Mouse (Mus musculus) urinary bladder, postnatal 14 days (tissue): ENCODE data around the gene Map2k2.
"Not testable (repeated sequence)": the region's sequence is repeated elsewhere in the genome, so short reads cannot be mapped to it uniquely, and the experiment has no call there.

ENCODE experiments used
- DNase-seq: peaks from one replicate; pipeline ENCODE4 v3.0.0; 2021; ENCODE audit warnings: low spot score

The Map2k2 gene

GRCm38 (mm10) chr10:81143845-81144437, 38.2 kb downstream of the Map2k2 start:
- DNase-seq: no peak

DNA sequence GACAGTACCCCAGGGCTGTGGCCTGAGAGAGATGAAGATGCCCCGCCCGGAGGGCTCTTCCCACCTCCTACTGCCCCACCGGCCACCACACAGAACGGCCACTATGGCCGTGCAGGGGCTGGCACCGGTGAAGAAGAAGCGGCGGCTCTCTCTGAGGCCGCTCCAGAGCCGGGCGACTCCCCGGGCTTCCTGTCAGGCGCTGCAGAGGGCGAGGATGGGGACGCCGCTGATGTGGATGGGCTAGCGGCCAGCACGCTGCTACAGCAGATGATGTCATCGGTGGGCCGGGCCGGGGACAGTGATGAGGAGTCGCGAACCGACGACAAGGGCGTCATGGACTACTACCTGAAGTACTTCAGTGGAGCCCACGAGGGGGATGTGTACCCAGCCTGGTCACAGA, 39.0 kb downstream of the Map2k2 start:
- no peak for DNase-seq

DNA sequence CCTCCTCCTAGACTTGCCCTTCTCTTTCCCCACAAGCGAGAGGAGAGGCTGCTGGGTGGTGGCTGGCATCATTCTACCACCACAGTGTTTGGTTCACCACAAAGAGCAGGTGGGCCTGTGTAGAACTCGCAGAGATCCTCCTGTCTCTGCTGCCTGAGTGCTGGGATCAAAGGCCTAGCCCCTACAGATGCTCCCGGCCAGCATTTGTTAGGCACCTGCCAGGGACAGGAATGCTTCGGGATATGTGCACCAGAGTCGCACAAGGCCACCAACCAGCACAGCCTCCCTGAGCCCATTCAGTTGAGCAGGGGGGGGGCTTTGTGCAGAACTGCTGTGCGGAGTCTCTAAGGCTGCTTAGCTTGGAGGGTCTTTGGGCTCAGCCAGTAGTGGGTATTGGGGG, 39.6 kb downstream of the Map2k2 start:
- no peak for DNase-seq

GRCm38 (mm10) chr10:81145778-81146177, 40.1 kb downstream of the Map2k2 start:
- no peak for DNase-seq

- DNase-seq: no peak
Observed at GRCm38 (mm10) chr10:81146296-81146695, 40.6 kb downstream of the Map2k2 start.

GRCm38 (mm10) chr10:81151261-81151660, 45.5 kb downstream of the Map2k2 start:
- no peak for DNase-seq

DNA sequence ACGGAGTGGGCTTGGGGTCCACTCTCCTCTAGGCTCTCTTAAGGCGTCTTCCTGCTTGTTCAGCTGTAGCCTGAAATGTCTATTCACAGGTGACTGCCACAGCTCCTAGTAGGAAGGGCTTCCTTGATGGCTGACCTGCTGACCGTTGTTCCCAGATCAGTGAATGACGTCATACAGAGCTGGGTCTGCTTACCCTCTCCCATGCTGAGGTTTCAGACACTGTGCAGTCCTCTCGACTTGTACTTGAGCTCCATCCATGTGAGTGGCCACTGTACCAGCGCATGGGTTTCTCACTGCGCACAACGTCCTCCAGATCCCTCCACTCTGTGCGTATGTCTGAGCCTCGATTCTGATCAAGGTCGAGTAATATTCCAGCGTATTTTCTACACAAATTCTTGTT, 46.9 kb downstream of the Map2k2 start:
- DNase-seq: no peak

DNA sequence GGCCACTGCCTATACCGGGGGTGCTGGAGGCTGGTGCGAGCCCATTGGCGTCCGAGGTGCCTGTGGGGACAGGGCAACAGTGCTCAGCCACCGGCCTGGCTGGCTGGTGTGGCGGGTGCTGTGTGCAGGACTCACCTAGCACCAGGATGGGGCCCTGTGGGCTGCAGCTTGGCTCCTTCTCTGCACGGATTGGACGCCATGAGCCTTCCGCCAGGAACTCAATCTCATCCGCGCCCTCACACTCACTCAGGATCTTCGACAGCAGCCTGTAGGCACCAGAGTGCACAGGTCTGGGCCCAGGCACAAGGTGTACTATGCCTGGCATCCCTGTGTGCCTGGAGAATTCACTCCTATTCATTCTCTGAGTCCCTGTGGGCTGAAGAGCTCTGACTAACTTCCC, 48.6 kb downstream of the Map2k2 start:
- no peak for DNase-seq

DNA sequence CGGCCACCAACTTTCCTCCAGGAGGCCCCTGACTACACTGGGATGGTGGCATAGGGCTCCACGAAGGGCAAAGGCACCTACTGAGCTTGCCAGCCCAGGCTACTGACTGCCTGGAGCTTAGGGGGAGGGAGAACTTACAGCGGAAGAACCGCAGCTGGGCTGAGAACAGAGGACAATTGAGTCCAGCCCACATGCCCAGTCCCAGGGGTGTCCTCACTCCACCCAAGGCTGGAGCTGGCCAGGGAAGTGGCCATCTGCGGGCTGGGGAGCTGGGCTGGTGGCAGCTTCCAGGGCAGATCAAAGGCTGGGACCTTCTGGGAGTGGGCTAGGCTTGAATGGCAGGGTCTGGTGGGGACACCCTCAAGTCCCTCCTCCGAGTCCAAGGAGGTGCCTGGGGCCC, 49.0 kb downstream of the Map2k2 start:
- DNase-seq: no peak

DNA sequence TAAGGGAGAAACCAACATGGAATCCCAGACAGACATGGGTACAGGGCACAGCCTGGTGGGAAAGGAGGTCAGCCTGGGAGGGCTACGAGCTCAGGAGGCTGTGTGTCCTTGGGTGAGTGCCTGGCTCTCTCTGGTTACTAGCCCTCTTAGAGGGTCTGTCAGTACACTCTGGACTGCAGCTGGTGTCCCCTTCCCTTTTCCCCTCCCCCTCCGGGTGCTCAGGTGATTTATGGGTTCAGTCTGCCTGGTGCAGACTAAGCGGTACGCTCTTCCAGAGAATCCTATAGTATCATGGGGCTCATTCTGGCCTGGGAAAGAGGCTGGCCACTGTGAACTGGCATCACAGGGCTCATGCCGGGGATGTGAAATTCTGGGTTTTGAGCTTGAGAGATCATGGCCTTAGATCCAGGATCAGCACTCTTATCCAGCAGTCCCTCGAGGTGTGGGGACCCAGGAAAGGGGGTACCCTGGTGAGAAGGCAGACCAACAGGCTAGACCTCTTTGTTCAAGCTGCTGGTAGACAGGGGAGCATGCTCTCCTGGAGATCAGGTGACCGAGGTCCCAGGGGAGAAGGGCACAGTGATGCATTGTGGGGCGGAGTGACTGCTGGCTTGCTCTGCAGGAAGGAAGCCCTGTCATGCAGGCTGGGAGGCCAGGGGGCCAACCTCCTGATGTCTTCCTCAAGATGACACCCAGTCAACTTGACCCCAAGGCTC, 56.0 kb downstream of the Map2k2 start:
- DNase-seq: no peak

GRCm38 (mm10) chr10:81162318-81162652, 56.6 kb downstream of the Map2k2 start:
- no peak for DNase-seq

GRCm38 (mm10) chr10:81165118-81165517, 59.4 kb downstream of the Map2k2 start:
- no peak for DNase-seq

- DNase-seq: peak; percentile 100
Observed at GRCm38 (mm10) chr10:81167200-81168086, 61.7 kb downstream of the Map2k2 start, which contains the start of gene Pias4. Pias4 (minus strand) TSS chr10:81167923.

DNA sequence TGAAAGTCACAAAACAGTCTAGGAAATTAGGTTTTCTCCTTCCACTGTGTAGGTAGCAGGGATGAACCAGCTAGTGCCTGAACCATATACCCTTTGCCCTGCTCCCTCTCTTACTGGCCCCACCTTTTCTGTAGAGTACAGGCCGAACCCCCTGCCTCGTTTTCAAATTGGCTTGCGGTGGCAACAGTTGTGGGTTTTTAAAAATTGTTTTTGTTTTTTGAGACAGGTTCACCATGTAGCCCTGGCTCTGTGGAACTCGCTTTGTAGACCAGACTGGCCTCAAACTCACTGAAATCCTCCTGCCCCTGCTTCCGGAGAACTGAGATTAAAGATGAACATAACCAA, 62.3 kb downstream of the Map2k2 start:
- no peak for DNase-seq

GRCm38 (mm10) chr10:81168521-81169244, 63.0 kb downstream of the Map2k2 start:
- peak; percentile 88 for DNase-seq

GRCm38 (mm10) chr10:81169411-81169900, 63.7 kb downstream of the Map2k2 start:
- not testable (repeated sequence) for DNase-seq

GRCm38 (mm10) chr10:81173132-81173531, 67.4 kb downstream of the Map2k2 start:
- DNase-seq: peak; percentile 77

DNA sequence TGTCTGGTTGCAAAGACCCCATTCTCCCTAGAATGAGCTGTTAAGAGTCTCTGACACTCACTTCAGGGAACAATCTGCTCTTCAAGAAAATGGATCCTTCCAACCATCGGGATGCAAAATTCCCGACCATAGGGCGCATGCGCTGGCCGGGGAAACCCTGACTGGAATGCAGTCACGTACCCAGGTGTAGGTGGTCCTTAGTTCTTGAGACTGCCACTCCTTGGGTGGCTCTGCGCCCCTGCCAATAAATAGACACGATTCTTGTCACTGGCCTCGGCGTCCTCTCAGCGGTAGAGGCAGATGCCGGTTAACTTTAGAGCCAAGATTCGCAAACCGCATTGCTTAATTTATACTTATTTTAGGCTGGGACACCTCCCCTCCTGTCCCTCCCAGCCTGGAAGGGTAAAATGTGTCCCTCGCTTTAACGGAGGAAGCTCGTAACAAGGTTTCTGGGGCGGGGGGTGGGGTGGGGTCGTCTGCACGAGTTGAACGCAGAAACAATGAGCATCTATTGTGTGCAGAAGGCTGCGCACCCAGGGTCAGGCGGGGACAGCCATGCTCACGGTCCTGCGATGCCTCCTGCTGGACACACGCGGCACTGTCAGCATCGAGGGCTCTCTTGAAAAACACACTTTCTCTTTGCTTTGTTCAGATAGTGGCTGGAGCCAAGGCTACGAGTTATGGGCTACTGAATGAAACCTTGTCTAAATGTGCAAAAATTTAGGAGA, 69.1 kb downstream of the Map2k2 start:
- peak; percentile 89 for DNase-seq

GRCm38 (mm10) chr10:81175345-81175701, 69.6 kb downstream of the Map2k2 start:
- DNase-seq: not testable (repeated sequence)

- no peak for DNase-seq
Observed at GRCm38 (mm10) chr10:81175936-81176465, 70.3 kb downstream of the Map2k2 start.
